Mouse (Mus musculus): ENCODE measurements at regions not wholly inside any gene's neighbourhood (a gene's known extent, or its start where the extent isn't known, plus 50 kb on each side); places are given as distances from the start of the nearest gene placed in this dataset.

DNA sequence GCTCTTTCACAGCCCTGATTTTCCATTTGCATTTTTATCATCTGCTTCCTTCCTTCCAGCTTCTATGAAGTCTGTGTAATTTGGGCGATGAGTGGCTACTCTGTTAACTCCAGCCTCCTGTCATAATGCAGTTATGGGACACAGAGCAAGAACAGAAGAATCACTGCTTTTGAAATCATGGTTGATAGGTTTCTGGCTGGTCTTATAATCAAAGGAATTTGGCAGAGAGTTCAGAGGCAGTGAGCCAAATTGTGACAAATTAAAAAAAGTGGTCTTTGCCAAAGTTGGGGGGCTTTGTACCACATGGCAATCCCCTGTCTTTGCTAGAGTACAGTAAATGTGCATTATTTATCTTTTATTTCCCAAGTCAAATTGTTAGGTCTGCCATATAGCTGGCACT is 1292.6 kb downstream of the Rapgef2 start:
- intact Hi-C loops (cut with DNase I), result no loop called here
- no peak for DNase-seq (ENCODE audit: low spot score in 2 of 2)

- intact Hi-C loops (cut with DNase I), result no loop called here
These were observed 1341.5 kb downstream of the Rapgef2 start for GRCm38 (mm10) chr3:77944801-77945200.

GRCm38 (mm10) chr3:77897244-77897643 is 1389.1 kb downstream of the Rapgef2 start:
- DNase-seq (ENCODE audit: low spot score in 2 of 2), result no peak

More at GRCm38 (mm10) chr3:77944801-77945200, 1341.5 kb downstream of the Rapgef2 start:
- no peak for DNase-seq (ENCODE audit: low spot score in 2 of 2)

DNA sequence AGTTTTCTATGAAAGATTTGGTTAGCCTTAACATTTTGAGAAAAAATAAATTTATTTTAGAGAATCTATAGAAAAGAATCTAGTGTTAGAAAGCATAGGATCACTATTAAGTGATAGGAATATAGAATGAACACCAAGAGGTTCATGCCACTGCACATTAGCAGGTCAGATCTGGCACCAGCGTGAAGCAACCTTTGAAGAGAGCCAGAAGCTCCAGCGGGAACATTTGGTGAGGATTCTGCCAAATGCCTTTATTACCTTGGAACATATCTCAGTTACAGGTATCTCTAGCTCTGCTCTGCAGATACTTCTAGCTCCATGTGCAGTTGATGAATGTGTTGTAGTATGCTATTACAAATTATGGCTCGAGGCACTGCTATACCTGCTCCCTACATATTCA is 1398.7 kb downstream of the Rapgef2 start:
- intact Hi-C loops (cut with DNase I), result no loop called here

More at GRCm38 (mm10) chr3:77897244-77897643, 1389.1 kb downstream of the Rapgef2 start:
- intact Hi-C loops (cut with DNase I), result no loop called here

GRCm38 (mm10) chr3:77848717-77849241 is 1437.5 kb downstream of the Rapgef2 start:
- no peak for DNase-seq (ENCODE audit: low spot score in 2 of 2)
- intact Hi-C loops (cut with DNase I), result no loop called here

More for the DNA sequence above, 1398.7 kb downstream of the Rapgef2 start:
- DNase-seq (ENCODE audit: low spot score in 2 of 2), result no peak

GRCm38 (mm10) chr3:77832230-77832805 is 1454.0 kb downstream of the Rapgef2 start:
- intact Hi-C loops (cut with DNase I), result no loop called here
- DNase-seq (ENCODE audit: low spot score in 2 of 2), result no peak

GRCm38 (mm10) chr3:77831760-77832159 is 1454.6 kb downstream of the Rapgef2 start:
- intact Hi-C loops (cut with DNase I), result no loop called here
- DNase-seq (ENCODE audit: low spot score in 2 of 2), result no peak

DNA sequence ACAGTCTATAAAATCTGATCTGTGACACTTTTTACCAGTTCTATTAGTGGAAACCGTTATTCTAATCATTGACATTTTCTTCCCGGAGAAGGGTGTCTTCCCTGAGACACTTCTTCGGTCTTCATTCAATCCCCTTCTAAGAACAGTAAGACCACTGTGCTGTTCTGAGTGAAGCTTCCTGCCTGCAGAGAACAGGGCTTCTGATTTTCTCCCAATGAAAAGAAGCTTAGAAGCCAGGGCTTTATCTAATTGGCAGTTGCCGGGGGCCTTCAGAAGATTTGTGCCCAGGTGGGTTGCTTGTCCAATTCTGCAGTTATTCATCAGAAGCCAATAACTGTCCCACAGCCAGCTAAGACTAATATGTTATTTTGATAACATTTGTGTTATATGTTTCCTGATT is 1455.1 kb downstream of the Rapgef2 start:
- intact Hi-C loops (cut with DNase I), result no loop called here
- peak in 1 of 2 experiments; percentile 2 for DNase-seq (ENCODE audit: low spot score in 2 of 2)

- intact Hi-C loops (cut with DNase I), result no loop called here
- DNase-seq (ENCODE audit: low spot score in 2 of 2), result peak in 1 of 2 experiments; percentile 3
These were observed 1456.1 kb downstream of the Rapgef2 start for GRCm38 (mm10) chr3:77830219-77830618.

DNA sequence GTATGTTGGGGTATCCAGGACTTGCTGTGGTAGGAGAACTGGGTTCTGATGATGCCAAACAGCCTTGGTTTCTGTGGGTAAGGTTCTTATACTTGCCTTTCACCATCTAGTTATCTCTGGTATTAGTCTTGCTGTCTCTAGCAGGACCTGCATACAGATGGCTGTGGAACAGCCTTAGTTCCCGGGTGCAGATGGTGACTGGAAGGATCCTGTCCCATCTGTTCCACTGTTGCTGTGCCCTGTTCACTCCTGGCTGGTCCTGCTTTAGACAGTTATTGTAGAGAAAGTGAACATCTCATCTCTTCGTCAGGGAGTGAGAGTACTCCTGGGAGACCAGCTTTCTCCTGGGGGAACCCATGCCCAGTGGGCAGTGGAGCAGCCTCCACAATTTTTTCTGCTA is 1485.5 kb downstream of the Rapgef2 start:
- no peak for DNase-seq (ENCODE audit: low spot score in 2 of 2)
- intact Hi-C loops (cut with DNase I), result no loop called here

- intact Hi-C loops (cut with DNase I), result no loop called here
- DNase-seq (ENCODE audit: low spot score in 2 of 2), result no peak
These were observed 1504.5 kb downstream of the Rapgef2 start for GRCm38 (mm10) chr3:77781783-77782182.

GRCm38 (mm10) chr3:77781332-77781731 is 1505.0 kb downstream of the Rapgef2 start:
- intact Hi-C loops (cut with DNase I), result no loop called here
- DNase-seq (ENCODE audit: low spot score in 2 of 2), result no peak

GRCm38 (mm10) chr3:77758840-77759361 is 1527.4 kb downstream of the Rapgef2 start:
- peak in 1 of 2 experiments; percentile 69 for DNase-seq (ENCODE audit: low spot score in 2 of 2)
- intact Hi-C loops (cut with DNase I), result no loop called here

- DNase-seq (ENCODE audit: low spot score in 2 of 2), result no peak
- intact Hi-C loops (cut with DNase I), result no loop called here
These were observed 1528.0 kb downstream of the Rapgef2 start for GRCm38 (mm10) chr3:77758295-77758694.

GRCm38 (mm10) chr3:77742146-77742545 is 1544.2 kb downstream of the Rapgef2 start:
- intact Hi-C loops (cut with DNase I), result no loop called here

DNA sequence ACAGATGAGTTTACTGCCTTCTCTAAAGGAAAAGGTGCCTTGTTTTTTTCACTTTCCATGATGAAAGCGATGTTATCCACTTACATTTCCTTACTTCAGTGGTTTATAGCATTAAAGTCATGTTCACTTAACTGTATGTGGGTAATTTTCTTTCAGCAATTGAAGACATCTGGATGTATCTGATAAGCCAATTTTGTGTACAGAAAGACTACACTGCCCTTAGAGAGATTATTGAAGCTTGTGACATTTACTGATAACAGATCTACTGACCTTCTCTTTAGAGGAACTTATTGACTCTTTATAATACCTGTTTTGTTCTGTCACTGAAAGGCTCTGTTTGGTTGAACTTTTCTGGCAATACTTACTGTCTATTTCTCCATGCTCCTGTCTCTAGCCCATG is 1568.5 kb downstream of the Rapgef2 start:
- intact Hi-C loops (cut with DNase I), result no loop called here
- DNase-seq (ENCODE audit: low spot score in 2 of 2), result no peak

More at GRCm38 (mm10) chr3:77742146-77742545, 1544.2 kb downstream of the Rapgef2 start:
- DNase-seq (ENCODE audit: low spot score in 2 of 2), result no peak

GRCm38 (mm10) chr3:77695571-77695970 is 1590.7 kb downstream of the Rapgef2 start:
- intact Hi-C loops (cut with DNase I), result no loop called here
- DNase-seq (ENCODE audit: low spot score in 2 of 2), result no peak

- intact Hi-C loops (cut with DNase I), result no loop called here
These were observed 1592.3 kb downstream of the Fstl5 start for GRCm38 (mm10) chr3:77666366-77666765.

DNA sequence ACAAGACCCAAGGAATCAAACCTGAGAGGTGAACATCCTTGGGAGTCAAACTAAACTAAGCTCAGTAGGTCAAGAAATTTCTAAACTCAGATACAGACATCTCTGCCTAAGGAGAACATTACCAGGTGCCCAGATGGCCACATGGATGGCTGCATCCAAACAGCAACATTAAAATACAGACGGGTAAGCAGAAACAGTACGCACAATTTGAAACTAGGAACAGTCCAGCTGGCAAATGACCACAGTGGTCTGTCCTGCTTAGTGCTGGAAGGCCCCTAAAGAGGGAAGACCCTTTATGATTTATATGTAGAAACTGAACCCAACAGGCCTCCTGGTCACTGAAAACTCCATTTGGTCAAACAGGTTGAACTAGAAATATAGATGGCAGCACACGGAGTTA is 1579.8 kb downstream of the Fstl5 start:
- intact Hi-C loops (cut with DNase I), result no loop called here
- no peak for DNase-seq (ENCODE audit: low spot score in 2 of 2)

More at GRCm38 (mm10) chr3:77666366-77666765, 1592.3 kb downstream of the Fstl5 start:
- DNase-seq (ENCODE audit: low spot score in 2 of 2), result no peak
